Mouse (Mus musculus) liver, embryonic 14.5 days (tissue): Measurements from ENCODE around the gene Sugct.

Source experiments
- CTCF ChIP-seq: IDR thresholded peaks from 2 replicates; pipeline ENCODE4 v1.5.1; 2016; ENCODE audit warnings: antibody characterized with exemption, low read depth, control low read depth
- EP300 ChIP-seq: IDR thresholded peaks from 2 replicates; pipeline ENCODE4 v1.6.1; 2016; ENCODE audit warnings: antibody characterized with exemption, low read depth

DNA sequence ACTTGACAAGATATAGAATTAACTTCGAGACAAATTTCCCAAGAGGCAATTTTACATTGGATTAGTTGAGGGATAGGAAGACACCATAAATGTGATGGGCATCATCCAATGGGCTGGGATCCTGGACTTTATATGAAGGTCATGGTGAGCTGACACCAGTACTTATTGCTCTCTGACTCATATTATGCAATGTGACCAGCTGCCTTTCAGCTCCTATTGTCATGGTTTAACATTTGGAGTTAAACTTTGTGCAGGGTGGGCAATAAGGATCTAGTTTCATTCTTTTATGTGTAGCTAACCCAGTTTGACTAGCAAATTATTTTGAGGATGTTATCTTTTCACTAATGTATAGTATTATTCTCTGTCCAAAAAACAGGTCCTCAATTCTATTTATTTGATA lies 854.4 kb downstream of the Sugct start:
- TF ChIP-seq CTCF (no peak), EP300 (no peak)
